Mouse (Mus musculus) olfactory bulb, adult 2 months (tissue): ENCODE data around the gene Gadd45b.

Source experiments
- CTCF ChIP-seq: fragments of 200-500 bp; IDR thresholded peaks from 2 replicates; pipeline ENCODE4 v1.5.1; 2012; ENCODE audit warnings: low read depth, mild to moderate bottlenecking, low read length, moderate library complexity; ENCODE audit not compliant: insufficient read depth
- POLR2A ChIP-seq: fragments of 200-500 bp; IDR thresholded peaks from 2 replicates; pipeline ENCODE4 v1.6.1; 2012; ENCODE audit warnings: mild to moderate bottlenecking, low read depth, low read length, moderate library complexity; ENCODE audit not compliant: insufficient read depth

DNA sequence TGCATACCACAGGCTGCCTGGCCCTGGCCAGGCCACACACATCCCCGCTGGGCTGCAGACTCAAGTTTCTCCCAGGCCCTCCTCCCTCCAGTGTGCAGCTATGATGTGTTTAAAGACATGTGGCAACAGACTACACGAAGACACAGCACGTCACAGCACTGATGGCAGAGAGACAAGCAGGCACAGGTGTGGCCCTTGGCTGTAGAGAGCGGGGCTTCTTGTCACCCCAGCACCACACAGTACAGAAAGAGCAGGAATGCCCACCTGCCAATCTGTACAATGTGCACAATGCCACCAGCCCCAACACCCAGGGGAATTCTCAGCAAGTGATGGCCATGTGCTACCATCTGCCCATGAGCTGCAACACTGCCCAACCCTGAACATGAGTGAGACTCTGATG is 18.5 kb upstream of the Gadd45b start:
- TF ChIP-seq POLR2A (no peak), CTCF (no peak)
